Mouse (Mus musculus) adrenal gland, adult 8-10 months (tissue): ENCODE measurements around the gene Smc4. TPM values are rescaled to one million over a fixed set of nuclear protein-coding genes. Genes with fewer than 3 reads are reported as not detected.

Experiments used
- DNase-seq: peaks from one replicate; pipeline ENCODE4 v3.0.0; 2022
- total RNA-seq, 4 experiments: library from RNA; stranded (reverse); gene quantifications; 2 replicates each; pipeline ENCODE4 v1.2.4; 2022

Gene Smc4
- 10 to 100 TPM; 26.5 to 33.6 (median 29.2) TPM for total RNA-seq

DNA sequence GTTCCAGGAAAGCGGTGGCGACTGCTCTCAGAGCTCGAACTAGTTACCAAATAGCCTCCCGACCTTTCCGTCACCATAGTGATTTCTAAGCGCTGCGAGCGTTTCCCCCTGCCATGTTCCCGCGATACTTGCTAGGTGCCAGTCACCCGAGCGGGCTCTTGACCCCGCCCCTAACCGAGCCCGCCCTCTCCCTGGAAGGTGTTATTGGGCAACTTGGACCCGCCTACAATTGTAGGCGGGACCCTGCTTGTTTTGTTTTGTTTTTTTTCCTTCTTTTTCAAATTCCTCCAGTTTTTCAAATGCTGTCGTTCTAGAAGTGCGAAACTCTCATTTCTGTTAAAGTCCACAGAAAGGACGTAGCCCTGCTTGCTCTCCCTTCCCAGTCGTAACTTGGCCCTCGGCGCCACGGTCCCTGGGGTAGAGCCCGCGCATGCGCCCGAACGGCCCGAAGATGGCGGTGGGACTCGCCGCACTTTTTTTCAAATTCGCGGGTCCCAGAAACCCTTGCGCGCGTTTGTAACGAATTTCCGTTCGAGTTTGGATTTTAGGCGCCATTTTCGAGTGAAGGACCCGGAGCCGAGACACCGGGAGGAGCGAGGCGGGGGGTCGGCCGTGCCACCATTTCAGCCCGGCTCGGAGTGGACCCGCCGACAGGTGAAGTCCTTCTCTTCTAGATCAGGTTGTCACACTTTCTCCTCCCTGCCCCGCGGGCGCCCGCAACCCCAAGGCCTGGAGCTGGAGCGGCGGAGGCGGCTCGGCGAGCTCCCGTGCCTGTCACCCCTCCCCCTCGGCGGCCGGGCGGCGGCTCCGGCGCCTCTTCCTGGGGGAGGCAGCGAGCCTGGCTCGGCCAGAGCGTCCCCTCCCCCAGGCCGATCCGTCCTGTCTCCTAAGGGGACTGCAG, at the start of gene Smc4, which contains the start of gene Ift80:
Gene Smc4, plus strand, starts transcription at position 302 of the 901 bp plus-strand sequence.
Gene Ift80, minus strand, starts transcription at position 134 of the 901 bp plus-strand sequence.
- peak; percentile 92 for DNase-seq

GRCm38 (mm10) chr3:68956454-68956853, 48.1 kb upstream of the Smc4 start:
- DNase-seq = no peak

DNA sequence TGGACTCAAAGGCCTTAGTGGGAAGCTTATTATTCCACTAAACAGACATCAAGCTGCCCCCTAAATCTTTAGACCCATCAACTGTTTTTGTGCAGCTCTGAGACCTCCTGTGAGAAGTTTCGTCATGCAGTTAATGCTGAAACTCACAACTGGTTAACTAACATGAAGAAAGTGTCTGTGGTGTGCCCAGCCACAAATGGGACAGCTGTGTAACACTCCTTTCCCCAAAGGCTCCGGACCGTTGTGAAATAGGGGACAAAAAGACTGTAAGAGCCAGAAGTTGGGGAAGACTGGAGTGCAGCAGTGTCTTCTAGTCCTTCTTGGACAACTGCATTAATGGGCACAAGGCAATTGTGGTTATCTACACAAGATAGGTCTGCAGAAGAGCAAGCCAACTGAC, 47.1 kb upstream of the Smc4 start:
- no peak for DNase-seq

DNA sequence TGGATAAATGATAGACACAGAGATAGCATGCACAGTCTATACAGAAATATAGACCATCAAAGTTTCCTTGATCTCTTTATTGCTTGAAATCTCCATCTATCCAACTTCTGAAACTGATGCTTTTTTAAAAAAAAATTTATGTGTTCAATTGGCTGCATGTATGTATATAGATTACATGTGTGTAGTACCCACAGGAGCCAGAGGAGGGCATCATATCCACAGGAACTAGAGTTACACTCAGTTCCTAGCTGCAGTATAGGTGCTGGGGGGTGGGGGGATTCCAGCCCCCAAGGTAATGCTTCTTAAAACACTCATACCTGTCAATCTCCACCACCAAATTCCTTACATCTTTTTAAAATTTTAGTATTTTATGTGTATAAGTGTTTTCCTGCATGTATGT, 39.9 kb upstream of the Smc4 start:
- DNase-seq = no peak

DNA sequence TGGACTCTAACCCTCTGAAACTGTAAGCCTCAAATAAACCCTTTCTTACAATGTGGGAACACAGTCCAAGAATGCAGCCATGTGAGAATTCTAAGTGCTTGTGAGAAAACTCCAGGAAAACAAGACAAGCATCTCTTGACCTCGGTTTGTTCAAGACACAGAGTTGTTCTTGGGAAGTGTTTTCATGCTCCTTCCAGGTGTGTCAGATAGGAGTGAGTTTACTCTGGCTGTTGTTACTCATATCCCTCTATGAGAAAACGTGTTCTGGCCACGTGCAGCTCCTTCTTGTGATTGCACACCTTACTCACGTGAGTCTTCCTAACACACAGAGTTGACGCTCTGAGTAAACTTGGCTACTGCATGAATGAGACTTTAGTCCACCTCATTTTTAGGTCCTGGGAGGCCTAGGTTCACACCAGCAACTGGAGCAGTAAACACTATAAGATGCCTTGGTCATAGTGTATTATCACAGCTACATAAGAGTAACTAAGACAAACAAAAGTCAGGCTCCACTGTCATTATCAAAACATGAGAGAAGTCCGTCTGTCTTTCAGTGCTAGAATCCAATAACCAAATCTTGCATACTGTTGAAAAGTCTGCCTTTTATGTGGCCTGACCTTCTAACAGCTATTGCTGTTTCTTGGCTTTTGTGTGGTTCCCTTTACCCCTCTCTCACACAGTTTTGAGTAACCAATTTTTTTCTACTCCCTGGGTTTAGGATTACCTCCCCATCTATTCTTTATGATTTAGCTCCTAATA, 37.8 kb upstream of the Smc4 start:
- no peak for DNase-seq

- DNase-seq = no peak
These were observed 37.1 kb upstream of the Smc4 start for GRCm38 (mm10) chr3:68967404-68967803.

DNA sequence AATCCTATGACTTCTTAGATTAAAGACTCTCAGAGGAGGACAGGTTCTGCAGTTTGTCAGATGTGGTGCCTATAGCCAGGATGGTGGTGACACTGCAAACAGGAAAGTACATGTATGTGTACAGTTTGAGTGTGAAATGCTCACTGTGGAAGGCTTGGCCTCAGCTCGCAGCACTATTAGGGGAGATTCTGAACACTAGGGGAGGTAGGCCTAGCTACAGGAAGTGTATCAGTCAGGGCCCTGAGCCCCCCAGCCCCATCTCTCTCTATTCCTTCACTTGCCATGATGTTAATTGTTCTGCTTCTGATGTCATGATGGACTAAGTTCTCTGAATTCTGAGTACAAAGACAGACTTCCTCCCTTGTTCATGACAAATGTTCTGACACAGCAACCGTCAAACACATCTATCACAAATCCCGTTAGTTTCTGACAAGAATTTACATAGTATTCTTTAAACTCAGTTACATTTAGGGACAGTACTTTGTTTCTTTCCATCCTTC, 35.4 kb upstream of the Smc4 start:
- no peak for DNase-seq

- DNase-seq = no peak
These were observed 31.0 kb upstream of the Smc4 start for GRCm38 (mm10) chr3:68973574-68973973.

DNA sequence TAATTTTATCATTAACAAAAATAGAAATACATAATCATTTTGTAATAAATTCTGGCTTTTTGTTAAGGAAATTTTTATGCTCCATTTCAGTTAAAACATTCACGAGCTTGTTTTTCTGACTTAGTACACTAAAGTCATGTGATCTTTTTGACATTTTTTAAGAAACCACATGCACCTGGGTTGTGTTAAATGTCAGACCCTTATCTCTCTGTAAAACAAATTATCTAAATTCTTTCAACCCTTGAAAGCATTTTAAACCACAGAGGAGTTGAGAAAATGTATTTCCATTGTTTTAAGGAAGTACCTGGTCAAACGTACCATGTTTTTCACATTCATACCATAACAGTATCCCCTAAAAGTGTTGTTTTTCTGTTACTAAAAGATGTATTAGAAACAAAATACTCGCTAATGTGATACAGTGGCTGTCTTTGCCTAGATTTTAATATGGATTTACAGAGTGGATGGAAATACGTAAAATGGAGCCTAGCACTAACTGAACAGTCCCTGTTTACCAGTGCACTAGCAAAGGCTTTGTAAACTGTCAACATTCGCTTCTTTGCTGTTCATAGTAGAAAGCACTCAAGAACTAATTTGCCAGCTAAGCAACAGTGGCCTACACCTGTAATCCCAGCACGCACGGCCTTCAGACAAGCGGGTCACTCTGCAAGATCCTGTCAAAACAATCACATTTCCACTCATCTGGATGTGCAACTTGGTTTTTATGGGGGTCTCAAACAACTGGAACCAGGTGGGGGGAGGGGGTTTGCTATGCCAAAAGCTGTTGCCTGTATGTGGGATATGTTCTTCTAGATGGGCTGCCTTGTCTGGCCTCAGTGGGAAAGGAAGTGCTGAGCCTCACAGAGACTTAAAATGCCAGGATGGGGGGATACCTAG, 29.7 kb upstream of the Smc4 start:
- no peak for DNase-seq

- no peak for DNase-seq
These were observed 28.7 kb upstream of the Smc4 start for GRCm38 (mm10) chr3:68975533-68976490.

DNA sequence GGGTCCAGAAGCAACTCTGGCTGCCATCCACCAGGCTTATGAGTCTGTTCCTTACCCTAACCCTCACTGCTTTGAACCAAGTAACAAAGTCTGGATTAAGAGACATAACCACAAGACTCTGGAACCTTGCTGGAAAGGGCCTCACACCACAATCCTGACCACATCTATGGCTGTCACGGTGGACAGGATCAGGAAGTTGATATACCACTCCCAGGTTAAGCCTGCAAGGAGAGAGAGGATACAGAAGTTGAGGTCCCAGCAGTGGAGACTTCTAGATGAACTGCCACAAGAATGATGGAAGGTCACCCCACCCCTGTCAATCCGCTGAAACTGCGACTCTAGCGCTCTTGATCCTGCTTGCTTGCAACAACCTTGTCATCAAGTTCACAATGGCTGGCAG, 26.8 kb upstream of the Smc4 start:
- no peak for DNase-seq

GRCm38 (mm10) chr3:68979187-68979586, 25.4 kb upstream of the Smc4 start:
- DNase-seq = no peak

- no peak for DNase-seq
These were observed 23.6 kb upstream of the Smc4 start for GRCm38 (mm10) chr3:68980898-68981297.

GRCm38 (mm10) chr3:68986550-68986949, 18.0 kb upstream of the Smc4 start:
- DNase-seq = no peak

DNA sequence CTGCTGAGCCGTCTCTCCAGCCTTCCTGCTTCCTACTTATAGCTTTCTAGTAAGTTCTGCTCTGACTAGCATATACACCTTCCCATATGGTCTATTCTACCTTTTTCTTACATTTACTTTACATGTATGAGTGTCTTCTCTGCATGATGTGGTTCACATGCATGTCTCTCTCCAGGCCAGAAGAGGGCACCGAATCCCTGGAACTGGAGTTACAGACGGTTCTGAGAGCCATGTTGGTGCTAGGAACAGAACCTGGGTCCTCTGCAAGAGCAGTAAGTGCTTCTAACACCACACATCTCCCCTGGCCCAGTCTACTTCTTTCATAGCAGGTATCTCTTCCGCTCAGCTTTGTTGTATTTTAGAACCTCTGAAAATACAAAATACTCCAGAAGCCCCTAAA, 1.8 kb upstream of the Smc4 start:
- no peak for DNase-seq

DNA sequence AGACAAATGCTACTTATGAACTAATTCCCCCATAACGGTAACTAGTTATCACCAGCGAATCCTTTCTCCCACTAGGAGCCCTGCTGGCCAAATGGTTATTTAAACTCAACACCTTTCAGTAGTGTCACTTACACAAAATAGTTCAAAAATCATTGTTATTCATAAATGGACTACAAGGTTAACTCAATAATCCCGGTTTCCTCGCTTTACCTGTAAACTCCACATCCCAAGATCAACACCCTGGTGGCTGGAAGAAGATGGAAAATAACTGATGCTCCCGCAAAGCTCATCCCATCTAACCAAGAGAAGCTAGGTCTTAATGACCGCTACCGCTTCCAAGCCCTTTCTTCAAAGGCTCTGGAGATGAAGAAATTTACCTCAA, 492 bp upstream of the Smc4 start:
- no peak for DNase-seq

DNA sequence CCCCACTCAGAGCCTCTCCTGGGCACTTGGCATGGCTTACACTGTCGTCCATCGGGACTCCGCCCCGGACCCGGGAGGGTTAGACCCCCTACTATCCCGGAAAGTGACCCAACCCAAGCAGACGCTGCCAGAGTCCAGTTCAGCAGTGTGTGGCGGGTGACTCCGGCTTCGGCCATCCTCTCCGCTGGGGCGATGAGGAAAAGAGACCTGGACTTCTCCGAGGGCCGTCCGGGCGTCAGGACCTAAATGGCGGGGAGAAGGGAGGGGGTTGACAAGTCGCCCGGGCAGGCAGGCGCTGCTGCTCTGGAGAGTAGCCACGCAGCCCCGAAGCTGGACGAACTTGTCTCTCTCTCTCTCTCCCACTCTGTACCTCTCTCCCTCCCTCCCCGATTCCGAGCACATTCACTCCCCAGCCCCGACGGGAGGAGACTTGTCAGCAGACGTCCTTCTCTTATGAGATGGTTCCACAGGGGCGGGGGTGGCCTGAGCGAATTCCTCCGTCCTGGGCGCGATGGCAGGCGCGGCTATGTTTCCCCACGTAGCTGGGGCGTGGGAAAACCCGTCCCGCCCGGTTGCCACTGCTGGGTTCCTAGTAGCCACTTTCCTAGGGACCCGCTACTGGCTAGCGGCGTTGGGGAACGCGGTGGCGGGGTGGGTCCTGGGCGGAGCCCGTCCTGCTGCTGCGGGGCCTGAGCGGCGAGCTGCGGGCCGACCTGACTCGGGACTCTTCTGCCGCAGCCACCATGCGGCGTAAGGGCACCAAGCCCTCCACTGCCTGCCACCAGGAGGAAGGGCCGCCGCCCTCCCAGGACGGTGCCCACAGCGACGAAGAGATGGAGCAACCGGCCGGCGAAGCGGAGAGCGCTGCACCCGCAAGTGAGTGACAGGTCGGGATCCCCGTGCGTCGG, 1.1 kb downstream of the Smc4 start:
- DNase-seq = peak; percentile 45

DNA sequence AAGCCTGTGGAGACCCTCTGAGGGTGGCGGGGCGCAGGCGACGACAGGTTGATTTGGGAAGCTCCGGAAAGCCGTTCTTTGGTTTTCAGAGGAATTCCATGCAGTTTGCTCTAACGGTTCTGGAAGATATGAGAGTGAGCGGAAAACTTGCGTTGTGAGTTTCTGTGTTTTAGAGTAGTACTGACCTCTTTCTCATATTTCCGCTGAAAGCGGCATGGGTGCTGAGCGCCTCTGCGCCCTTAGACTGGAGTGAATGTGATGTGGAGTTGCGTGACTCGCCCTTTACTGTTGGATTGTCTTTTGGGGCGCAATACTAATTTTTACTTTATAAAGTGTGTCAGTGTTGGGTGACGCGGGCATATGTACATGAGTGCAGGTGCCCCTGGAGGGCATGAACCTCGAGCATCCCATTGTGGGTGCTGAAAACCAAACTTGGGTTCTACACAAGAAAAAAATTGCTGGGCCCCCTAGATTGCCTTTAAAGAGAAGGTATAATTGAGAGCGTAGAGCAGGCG, 1.8 kb downstream of the Smc4 start:
- no peak for DNase-seq

- DNase-seq = no peak
These were observed 4.3 kb downstream of the Smc4 start for GRCm38 (mm10) chr3:69008873-69009272.

DNA sequence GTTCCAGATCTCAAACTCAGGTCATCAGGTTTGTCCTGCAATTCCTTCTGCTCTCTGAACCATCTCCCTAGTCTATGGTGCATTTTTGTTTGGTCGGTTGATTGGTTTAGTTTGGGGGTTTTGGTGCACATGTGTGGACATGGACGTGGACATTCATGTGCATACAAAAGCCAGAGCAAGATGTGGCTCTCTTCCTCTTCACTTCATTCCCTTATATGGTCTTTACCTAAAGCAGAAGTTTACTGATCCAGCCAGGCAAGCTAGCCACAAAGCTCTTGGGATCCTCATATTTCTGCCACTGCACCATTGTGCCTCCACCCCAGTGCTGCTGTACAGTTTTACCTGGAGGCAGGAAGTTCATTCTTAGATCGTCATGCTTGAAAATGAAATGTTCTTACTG, 12.6 kb downstream of the Smc4 start:
- DNase-seq = no peak
